Mouse (Mus musculus) splenic B cell, adult 2 months (primary cell): Measurements from ENCODE around the gene Mtg2.

Experiments
- DNase-seq: peaks from one replicate; pipeline ENCODE4 v3.0.0-alpha.2; 2011; ENCODE audit warnings: low read depth, low spot score
- H3K27me3 ChIP-seq: 2 replicates; pipeline ENCODE4 v1.6.1; 2012; ENCODE audit warnings: mild to moderate bottlenecking, low read length, moderate library complexity, mixed read lengths; ENCODE audit not compliant: control insufficient read depth, poor library complexity, insufficient read depth, severe bottlenecking
- H3K36me3 ChIP-seq: 2 replicates; pipeline ENCODE4 v1.6.1; 2012; ENCODE audit warnings: mild to moderate bottlenecking, low read length, moderate library complexity, mixed read lengths; ENCODE audit not compliant: control insufficient read depth, poor library complexity, insufficient read depth, severe bottlenecking

The Mtg2 gene

DNA sequence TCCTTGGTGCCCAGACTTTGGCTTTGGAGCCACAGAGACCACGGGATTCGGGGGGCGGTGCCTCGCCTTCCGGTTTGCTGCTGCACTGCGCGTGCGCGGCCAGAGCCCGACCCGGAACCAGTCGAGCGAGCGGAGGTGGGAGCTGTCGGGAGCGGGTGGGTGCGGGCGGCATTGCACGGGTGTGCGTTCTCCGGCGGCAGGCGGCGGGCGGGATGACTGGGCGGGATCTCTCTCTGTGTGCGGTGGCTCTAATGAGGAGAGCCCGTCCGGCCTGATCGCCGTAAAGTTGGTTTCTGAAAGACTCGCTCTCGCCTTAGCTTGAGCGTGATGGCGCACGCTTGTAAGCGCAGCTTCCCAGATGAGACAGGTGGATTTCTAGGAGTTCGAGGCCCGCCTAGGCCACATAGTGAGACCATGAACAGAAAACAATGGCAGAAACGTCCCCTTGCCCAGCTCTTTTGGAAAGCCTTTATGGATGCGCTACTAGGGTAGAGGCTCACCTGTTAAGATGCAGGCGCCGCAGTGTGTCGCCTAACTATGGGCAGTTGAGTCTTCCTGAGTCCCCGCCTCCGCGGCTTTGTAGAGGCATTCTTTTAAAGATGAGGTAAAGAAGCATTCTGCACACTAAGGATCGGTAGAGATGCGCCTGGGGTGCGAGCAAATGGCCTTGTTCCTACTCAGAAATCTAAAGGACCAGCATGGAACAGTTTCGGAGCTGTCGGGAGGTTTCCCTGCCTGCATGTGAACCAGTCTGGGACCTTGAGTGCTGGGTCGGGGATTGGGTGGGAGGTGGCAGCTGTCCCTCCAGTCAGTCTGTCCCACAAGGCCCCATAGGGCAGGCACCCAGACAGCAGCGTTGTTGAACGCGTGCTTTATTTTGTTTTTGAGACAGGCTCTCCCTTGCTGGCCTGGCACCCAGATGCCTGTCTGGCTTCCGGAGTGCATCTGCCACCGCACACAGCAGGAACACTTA, at the start of gene Mtg2:
TSS of gene Mtg2 (plus strand) at position 108 of the 973 bp plus-strand sequence.
- peak; percentile 92 for DNase-seq
- H3K27me3 ChIP-seq, result no peaks in the 10 kb centered on the region
- 0 out of 2 replicates have a peak, but pooled peaks cover 1% of the 10 kb centered on the region for H3K36me3 ChIP-seq

DNA sequence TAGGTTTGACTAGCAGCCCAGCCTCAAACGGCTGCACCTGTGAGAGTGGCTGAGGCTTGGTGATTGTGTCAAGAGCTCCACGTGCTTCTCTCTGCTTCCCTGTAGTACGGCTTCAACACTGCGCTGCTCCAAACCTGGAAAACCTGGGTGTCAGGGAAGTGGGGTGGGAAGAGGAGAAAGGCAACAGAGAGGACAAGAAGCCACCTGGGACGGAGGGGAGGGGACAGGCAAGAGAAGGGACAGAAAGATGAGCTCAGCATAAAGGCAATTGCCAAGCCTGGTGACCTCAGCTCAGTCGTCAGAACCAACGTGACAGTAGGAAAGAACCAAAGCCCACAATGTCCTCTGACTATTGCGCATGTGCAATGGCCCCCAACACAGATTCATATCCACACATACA, 49.5 kb upstream of the Mtg2 start:
- Histone ChIP-seq H3K36me3 (no peaks in the 10 kb centered on the region), H3K27me3 (no peaks in the 10 kb centered on the region)
- DNase-seq, result no peak

DNA sequence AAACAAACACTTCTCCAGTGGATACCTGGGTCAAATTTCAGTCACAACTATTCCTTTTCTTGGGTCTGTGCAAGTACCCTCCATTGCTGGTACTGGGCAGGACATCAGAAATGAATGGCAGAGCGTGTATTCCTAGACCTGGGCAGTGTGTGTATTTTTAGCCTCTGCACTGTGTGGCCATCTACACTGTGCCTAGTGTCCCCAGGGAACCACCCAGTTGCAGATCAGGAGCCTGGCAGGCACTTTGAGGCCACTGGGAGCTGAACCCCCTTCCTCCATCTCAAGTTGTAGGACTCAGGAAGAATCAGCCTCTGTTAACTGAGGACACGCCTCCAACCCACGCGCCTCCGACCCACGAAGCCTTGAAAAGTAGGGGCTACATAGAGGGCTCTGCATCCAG, 47.6 kb upstream of the Mtg2 start:
- H3K36me3 ChIP-seq, result no peaks in the 10 kb centered on the region
- no peak for DNase-seq
- no peaks in the 10 kb centered on the region for H3K27me3 ChIP-seq

DNA sequence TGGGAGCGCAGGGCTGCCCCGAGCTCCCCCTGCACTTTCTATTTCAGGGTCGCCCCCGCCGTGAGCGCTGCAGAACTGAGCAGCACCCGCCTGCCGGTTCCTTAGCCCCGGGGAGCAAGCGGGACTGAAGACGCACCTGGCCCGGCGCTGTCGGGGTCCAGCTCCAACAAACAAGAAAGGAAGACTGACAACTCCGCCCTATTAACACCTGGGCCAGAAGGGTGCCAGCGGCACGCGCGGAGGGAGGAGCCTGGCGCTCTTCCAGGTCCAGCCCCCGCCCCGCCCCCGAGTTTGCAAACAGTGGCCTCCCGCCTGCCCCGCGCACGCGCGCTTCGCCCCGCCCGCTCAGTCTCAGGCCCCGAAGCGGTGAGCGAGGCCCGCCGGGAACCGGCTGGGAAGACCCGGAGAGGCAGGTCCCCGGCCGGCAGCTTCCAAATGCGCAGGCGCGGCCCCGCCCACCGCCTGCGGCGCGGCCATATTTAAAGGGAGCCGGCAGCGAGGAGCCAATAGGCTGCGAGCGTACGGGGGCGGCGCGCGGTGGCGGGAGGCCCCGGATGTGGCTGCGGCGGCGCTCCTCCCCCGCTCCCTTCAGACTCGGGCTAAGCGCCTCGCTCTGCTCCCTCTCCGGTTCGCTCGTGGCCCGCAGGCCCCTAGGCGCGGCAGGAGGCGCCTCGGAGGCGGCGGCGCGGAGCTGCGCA, 45.8 kb upstream of the Mtg2 start, which contains the start of gene Lsm14b:
TSS of gene Lsm14b (plus strand) at position 587 of the 698 bp plus-strand sequence.
- peak; percentile 99 for DNase-seq
- Histone ChIP-seq H3K36me3 (no peaks in the 10 kb centered on the region), H3K27me3 (no peaks in the 10 kb centered on the region)

DNA sequence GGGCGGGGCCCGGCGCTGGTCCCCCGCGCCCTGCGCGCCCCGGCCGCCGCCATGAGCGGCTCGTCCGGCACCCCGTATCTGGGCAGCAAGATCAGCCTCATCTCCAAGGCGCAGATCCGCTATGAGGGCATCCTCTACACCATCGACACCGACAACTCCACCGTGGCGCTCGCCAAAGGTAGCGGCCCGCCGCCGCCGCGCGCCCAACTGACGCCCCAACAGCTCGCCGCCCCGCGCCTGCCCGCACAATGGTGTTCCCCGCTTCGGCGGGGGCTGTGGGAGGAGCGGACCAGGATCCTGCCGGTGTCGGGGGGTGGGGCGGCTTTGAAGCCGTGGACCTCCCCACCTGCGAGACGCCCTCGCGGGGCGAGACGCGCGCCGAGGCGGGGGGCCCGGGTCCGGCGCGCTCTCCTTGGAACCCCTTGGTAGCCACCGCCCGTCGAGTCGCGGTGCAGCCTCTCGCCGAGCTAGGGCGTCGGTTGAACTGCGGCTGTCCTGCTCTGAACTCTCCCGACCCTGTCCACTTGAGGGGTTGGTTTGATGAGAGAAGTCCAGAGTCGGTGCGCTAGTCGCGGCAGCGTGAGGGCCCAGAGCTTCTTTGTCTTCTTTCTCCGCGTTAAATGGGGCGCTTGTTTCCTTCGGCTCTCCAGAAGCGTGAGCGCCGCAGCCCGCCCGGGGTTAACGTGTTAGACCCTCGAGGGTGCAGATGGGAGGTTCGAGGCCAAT, 45.1 kb upstream of the Mtg2 start:
- DNase-seq, result no peak
- no peaks in the 10 kb centered on the region for H3K36me3 ChIP-seq
- H3K27me3 ChIP-seq, result no peaks in the 10 kb centered on the region

DNA sequence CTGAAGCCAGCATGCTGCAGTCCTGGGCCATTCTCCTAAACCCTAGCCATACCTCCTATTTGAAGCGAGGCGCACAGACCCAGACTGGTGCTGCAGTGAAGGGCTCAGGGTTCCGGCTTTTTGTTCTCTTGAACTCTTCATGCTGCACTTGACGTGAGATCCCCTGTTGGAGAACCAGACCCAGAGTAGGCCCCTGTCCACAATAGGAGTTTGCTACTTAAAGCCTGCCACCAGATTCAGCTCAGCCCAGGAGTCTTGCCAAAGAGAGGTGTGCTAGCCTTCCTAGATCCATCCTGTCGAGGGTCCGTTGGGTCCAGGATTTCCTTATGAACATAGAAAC, 44.6 kb upstream of the Mtg2 start:
- Histone ChIP-seq H3K36me3 (no peaks in the 10 kb centered on the region), H3K27me3 (no peaks in the 10 kb centered on the region)
- DNase-seq, result no peak

DNA sequence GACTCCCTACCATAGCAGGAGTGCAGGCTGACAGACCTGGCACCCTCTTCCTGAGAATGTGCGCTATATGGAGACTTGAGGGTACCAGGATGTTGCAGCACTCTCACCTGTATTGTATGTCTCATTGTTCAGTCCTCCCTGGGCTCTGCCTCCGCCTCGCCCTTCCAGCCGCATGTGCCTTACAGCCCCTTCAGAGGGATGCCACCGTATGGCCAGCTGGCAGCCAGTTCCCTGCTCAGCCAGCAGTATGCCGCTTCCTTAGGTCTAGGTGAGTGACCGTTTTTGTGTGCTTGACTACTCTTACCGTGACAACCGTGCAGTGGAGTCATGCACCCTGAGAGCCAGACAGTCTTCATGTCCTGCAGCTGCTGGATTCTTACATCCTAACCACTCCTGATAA, 42.6 kb upstream of the Mtg2 start:
- Histone ChIP-seq H3K27me3 (no peaks in the 10 kb centered on the region), H3K36me3 (no peaks in the 10 kb centered on the region)
- no peak for DNase-seq

DNA sequence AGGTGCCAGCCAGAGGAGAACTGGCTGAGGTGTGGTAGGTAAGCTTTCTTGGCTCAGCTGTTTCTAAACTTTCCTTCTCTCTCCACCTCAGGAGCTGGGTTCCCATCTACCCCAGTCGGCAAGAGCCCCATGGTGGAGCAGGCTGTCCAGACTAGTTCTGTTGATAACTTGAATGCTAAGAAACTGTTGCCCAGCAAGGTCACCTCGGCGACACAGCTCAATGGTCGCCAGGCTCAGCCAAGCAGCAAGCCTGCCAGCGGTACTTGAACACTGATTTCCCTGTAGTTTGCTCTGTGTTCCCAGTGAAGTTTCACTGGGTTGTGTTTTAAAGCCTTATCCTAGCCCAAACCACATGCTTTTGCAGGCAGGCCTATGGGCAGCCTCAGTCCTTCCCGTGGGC, 39.1 kb upstream of the Mtg2 start:
- H3K27me3 ChIP-seq, result no peaks in the 10 kb centered on the region
- no peak for DNase-seq
- peaks cover 3% of the 10 kb centered on the region; the same call in 1 of the 2 replicates for H3K36me3 ChIP-seq

DNA sequence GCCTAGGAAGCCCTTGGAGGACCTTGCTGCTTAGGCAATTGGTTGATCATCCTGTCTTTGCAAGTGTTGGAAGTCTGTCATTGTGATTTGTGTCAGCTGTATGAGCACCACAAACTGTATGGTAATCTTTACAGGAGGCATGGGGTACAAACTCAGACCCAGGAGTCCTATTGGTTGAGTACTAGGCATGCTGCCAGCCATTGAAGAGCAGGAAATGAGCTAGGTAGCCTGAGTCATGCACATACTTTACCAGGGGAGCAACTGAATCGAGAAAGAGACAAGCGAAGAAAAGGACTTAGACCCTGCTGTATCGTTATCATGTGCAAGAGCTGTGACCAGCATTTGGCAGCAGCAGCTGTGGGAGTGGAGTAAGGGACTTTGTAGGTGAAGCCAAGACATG, 37.5 kb upstream of the Mtg2 start:
- peaks cover 3% of the 10 kb centered on the region; the same call in 1 of the 2 replicates for H3K36me3 ChIP-seq
- H3K27me3 ChIP-seq, result no peaks in the 10 kb centered on the region
- DNase-seq, result no peak

DNA sequence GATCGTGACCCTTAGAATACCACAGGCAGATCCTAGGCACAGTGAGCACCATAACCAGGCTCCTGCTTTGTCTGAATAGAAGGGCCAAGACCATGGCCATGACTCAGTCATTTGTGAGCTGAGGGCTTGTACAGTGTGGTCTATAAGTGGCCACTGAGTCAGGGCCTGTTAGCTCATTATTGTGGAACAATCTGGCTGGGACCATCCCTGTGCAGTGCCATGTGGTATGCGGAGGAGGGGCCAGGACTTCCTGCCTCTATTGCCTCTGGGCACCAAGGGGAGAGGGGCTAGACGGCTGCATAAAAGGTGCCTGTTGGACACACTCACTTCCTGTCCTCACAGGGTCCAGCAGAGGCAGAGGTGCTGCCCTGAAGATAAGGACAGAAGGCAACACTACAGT, 36.4 kb upstream of the Mtg2 start:
- no peaks in the 10 kb centered on the region for H3K27me3 ChIP-seq
- H3K36me3 ChIP-seq, result peaks cover 3% of the 10 kb centered on the region; the same call in 1 of the 2 replicates
- no peak for DNase-seq

DNA sequence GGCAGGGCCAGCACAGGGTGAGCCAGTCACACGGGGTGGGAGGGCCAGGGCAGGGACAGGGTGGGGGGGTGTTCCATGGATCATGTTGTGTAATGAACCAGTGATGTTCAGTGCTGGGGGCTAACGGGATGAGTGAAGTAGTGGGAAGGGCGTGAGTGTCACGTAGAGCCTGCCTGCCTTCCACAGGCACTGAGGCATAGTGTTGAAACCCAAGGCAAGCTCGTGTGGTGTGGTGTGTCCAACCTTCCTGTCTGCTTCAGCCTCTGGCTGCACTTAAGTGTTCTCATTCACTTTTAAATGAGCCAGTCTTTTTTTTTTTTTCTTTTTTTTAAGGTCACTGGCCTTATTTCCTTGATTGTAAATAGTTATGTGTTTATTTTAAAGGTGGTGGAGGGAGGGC, 35.6 kb upstream of the Mtg2 start:
- Histone ChIP-seq H3K36me3 (peaks cover 3% of the 10 kb centered on the region; the same call in 1 of the 2 replicates), H3K27me3 (no peaks in the 10 kb centered on the region)
- DNase-seq, result no peak

DNA sequence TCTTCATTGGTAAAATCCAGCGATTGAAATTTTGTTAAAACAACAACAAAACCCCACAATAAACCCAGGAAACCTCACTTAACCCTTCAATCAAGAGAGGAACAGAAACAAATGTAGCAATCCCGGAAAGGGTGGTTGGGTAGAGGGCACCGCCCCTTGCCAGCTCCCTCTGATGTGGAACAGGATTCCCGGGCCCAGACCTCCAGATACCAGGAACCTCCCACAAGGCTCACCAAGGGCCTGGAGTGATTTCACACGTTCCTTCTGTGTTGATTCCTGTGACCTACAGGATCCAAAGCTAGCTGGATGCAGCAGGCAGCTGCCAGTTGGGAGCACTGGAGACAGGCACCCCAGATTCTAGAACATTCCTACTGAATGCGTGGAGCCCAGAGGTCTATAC, 30.0 kb upstream of the Mtg2 start:
- no peak for DNase-seq
- H3K36me3 ChIP-seq, result peaks cover 2% of the 10 kb centered on the region; the same call in 1 of the 2 replicates
- H3K27me3 ChIP-seq, result no peaks in the 10 kb centered on the region

DNA sequence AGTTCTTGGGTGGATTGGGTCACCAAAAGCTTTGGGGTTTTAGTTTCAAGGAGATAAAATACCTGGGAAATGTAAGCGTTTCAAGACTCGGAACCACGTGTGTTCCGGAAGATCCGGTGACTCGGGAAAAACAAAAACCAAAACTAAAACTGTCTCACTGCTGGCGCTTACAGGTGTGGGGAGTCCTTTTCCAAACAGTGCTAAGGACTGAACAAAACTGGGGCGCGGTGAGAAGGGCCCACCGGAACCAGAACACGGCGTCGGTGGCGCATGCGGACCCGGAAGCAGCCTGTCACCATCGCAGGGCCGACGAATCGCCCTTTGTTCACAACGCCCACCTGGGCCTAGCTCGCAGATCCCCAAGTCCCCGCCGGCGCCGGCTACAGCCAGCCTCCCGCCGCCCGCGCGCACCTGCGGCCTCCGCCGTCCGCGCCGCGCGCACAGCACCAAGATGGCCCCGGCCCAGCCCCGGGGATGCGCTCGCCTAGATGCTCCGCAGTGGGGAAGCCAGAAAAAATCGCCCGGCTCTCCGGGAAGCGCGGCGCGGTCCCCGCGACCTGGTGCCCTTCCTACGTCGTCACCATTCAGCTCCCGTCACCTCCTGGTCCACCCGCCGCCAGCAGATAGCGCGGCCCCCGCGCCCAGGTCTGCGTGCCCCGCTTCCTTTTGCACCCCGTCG, 28.7 kb upstream of the Mtg2 start:
- peak; percentile 42 for DNase-seq
- H3K36me3 ChIP-seq, result no peaks in the 10 kb centered on the region
- H3K27me3 ChIP-seq, result no peaks in the 10 kb centered on the region

DNA sequence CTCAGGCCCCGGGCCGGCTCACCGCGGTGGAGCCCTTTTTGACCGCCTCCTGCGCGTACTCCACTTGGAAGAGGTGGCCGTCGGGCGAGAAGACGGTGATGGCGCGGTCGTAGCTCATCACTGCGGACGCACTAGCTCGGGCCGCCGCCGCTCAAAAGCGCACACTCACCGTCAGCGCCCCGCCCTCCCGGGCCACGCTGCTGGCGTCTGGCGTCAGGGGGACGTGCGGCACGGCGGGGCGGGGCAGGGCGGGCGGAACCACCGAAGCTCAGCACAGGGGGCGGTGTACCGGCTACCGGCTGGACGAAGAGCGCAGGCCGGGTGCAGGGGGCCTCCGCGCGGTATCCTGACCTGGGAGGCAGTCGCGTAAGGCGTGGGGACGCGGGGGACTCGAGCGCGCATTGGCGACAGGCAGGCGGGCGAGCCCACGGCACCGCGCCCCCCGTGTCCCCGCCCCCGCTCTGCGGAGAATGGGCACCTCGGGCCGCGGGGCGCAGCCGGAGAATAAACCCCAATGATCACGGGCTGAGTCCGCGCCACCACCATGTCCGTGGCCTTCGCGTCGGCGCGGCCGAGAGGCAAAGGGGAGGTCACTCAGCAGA, 28.0 kb upstream of the Mtg2 start, which contains the start of the genes Psma7 and Ss18l1:
TSS of gene Psma7 (minus strand) at position 178 of the 602 bp plus-strand sequence.
TSS of gene Ss18l1 (plus strand) at position 254 of the 602 bp plus-strand sequence.
- Histone ChIP-seq H3K36me3 (no peaks in the 10 kb centered on the region), H3K27me3 (no peaks in the 10 kb centered on the region)
- peak; percentile 91 for DNase-seq
